Mouse (Mus musculus): ENCODE data around the gene Tcf20.

DNA sequence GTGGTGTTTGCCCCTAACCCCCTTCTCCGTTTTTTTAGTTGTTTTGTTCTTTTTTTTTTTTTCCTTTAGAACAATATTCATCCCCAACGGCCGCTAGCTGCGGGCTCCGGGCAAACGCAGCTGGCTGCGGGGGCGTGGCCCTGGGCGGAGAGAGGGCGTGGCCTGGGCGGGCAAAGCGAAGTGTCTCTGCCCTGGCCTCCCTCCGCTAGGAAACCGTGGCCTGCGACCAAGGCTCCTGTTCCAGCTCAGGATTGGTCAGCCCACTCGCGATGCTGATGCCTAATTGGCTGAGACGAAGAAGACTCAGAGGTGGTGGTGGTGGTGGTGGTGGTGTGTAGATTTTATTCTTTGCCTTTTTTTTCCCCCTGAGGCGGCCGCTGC is at the start of gene Tcf20:
- TF ChIP-seq POLR2A (IDR thresholded peaks at IDR 0.05; ENCODE audit: insufficient read depth, low read depth, low read length) (no peak), CTCF (IDR thresholded peaks at IDR 0.05; ENCODE audit: insufficient read depth, low read depth, low read length) (no peak)

Measured in olfactory bulb, adult 2 months (tissue).